Mouse (Mus musculus): ENCODE measurements at regions not wholly inside any gene's neighbourhood (a gene's known extent, or its start where the extent isn't known, plus 50 kb on each side); places are given as distances from the start of the nearest gene placed in this dataset.

DNA sequence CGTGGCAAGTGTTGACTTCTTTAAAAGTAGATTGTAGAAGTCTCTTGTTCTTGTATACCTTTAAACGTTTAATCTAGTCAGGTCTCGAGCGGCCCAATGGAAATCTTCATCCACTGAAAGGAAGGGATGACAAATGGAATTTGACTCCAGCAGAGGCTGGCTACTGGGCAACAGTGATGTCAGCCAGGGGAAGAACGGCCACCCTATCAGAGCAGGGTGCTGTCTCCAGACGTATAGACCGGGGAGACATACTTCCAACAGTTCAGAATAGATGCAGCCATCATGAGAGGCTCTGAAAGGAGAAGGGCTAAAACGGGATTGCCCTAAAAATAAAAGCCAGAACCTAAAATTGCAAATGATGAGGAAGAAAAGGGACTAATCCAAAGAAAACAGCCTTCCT is 108.0 kb downstream of the Bdh1 start:
- no peak overlapping the region for H3K27ac ChIP-seq (ENCODE audit: low read depth, low read length)
- WGBS, result 89% methylated on average over 8 of the region's 8 CpGs
- ATAC-seq (replicated peaks; ENCODE audit: low FRiP score) (no peak), DNase-seq (ENCODE audit: low spot score) (no peak)
- no peaks in the 10 kb centered on the region for H3K36me3 ChIP-seq (ENCODE audit: control insufficient read depth, insufficient read depth, low read length)
- peaks cover 5% of the 10 kb centered on the region for H3K4me1 ChIP-seq (replicated peaks; ENCODE audit: control insufficient read depth, insufficient read depth, low read length)
- no peak overlapping the region for H3K4me3 ChIP-seq (ENCODE audit: low read depth, low read length)
- H3K4me2 ChIP-seq (ENCODE audit: low read depth, low read length, severe bottlenecking), result no peak overlapping the region
- H3K27me3 ChIP-seq (ENCODE audit: control insufficient read depth, insufficient read depth, low read length), result no peaks in the 10 kb centered on the region
- no peak overlapping the region for H3K9ac ChIP-seq (ENCODE audit: low read length)
- no peaks in the 10 kb centered on the region for H3K9me3 ChIP-seq (ENCODE audit: control insufficient read depth, low read length)

DNA sequence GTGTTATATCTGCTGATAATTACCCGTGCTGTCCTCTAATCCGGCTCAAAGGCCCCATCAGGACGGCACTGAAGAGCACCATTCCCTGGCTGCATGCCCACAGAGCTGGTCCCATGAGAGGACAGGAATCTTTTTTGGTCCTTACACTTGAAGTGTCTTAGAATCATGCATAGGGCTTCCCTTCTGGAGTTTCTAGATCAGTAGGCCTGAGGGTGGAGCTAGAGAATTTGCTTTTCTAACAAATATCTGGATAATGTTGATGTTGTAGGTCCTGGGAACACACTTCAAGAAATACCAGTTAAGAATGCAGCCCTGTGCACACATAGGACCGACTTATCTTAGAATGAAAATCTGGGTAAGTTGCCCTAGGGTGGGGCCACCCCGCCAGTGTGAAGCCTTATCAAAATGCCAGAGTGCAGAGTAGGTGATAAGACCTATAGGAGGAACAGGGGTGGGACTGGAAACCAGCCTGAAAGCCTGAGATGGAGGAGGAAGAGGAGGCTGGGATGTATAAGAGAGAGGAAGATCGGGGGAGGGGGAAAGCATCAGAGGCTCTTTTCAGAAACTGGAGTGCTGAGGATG is 111.2 kb downstream of the Bdh1 start:
- H3K9me3 ChIP-seq (ENCODE audit: control insufficient read depth, low read length), result no peaks in the 10 kb centered on the region
- DNase-seq (ENCODE audit: low spot score) (no peak), ATAC-seq (replicated peaks; ENCODE audit: low FRiP score) (no peak)
- H3K9ac ChIP-seq (ENCODE audit: low read length), result no peak overlapping the region
- peaks cover 5% of the 10 kb centered on the region for H3K4me1 ChIP-seq (replicated peaks; ENCODE audit: control insufficient read depth, insufficient read depth, low read length)
- H3K4me2 ChIP-seq (ENCODE audit: low read depth, low read length, severe bottlenecking), result no peak overlapping the region
- no peak overlapping the region for H3K27ac ChIP-seq (ENCODE audit: low read depth, low read length)
- H3K4me3 ChIP-seq (ENCODE audit: low read depth, low read length), result no peak overlapping the region
- no peaks in the 10 kb centered on the region for H3K27me3 ChIP-seq (ENCODE audit: control insufficient read depth, insufficient read depth, low read length)
- 72% methylated on average over 6 of the region's 6 CpGs for WGBS
- H3K36me3 ChIP-seq (ENCODE audit: control insufficient read depth, insufficient read depth, low read length), result no peaks in the 10 kb centered on the region

DNA sequence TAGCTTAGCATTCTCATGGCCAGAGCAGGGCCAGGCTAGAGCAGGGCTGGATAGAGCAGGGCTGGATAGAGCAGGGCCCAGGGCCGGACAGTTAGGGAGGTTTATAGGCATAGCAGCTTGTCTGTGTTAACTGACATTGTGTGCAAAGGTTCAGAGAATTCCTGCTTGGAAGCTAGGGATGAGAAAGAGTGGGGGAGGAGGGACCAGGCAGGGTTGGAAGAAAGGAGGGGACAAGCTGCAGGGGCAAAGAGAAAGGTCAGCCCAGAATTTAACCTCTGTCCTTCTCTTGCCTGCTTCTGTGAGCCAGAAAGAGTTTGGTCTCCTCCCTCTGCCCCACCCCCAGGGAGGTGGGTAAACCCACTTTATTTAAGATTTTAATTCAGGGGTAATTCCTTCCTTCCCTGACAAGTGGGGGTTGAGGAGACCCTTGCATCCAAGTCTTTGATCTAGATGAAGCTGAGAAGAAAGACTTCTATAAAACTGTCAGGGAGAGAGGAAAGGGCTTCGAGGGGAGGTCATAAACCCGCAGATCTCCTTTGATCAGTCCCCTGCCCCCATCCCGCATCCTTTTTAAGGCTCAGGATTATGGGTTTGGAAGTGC is 112.9 kb downstream of the Bdh1 start:
- Histone ChIP-seq H3K9ac (ENCODE audit: low read length) (no peak overlapping the region), H3K36me3 (ENCODE audit: control insufficient read depth, insufficient read depth, low read length) (no peaks in the 10 kb centered on the region), H3K4me2 (ENCODE audit: low read depth, low read length, severe bottlenecking) (no peak overlapping the region), H3K9me3 (ENCODE audit: control insufficient read depth, low read length) (no peaks in the 10 kb centered on the region), H3K4me1 (replicated peaks; ENCODE audit: control insufficient read depth, insufficient read depth, low read length) (peaks cover 5% of the 10 kb centered on the region), H3K27ac (ENCODE audit: low read depth, low read length) (no peak overlapping the region), H3K4me3 (ENCODE audit: low read depth, low read length) (no peak overlapping the region), H3K27me3 (ENCODE audit: control insufficient read depth, insufficient read depth, low read length) (no peaks in the 10 kb centered on the region)
- WGBS, result 6% methylated on average over 4 of the region's 4 CpGs
- ATAC-seq (replicated peaks; ENCODE audit: low FRiP score) (peak; percentile 39; the same call in 1 of the 2 replicates), DNase-seq (ENCODE audit: low spot score) (peak; percentile 53)

DNA sequence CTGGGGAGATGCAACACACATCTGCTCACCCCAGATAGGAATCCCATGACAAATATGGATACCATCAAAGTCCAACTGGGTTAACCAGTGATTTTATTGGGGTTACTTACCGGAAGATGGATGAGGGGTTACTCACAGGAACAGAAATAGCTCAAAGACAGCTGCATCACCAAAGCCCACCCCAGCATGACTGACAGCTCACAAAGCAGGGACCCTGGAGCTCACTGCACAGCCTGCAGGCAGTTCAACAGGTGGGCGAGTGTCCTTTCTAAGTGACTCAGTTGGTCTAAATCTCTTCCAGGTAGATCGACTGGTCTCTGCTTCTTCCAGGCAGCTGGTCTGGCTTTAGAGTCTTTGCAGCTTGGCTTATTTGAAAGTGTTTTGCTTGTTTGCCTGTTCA is 114.2 kb downstream of the Bdh1 start:
- Histone ChIP-seq H3K9me3 (ENCODE audit: control insufficient read depth, low read length) (no peaks in the 10 kb centered on the region), H3K27ac (ENCODE audit: low read depth, low read length) (no peak overlapping the region), H3K36me3 (ENCODE audit: control insufficient read depth, insufficient read depth, low read length) (no peaks in the 10 kb centered on the region), H3K9ac (ENCODE audit: low read length) (no peak overlapping the region), H3K27me3 (ENCODE audit: control insufficient read depth, insufficient read depth, low read length) (no peaks in the 10 kb centered on the region), H3K4me2 (ENCODE audit: low read depth, low read length, severe bottlenecking) (no peak overlapping the region), H3K4me3 (ENCODE audit: low read depth, low read length) (no peak overlapping the region), H3K4me1 (replicated peaks; ENCODE audit: control insufficient read depth, insufficient read depth, low read length) (peaks cover 5% of the 10 kb centered on the region)
- no peak for DNase-seq (ENCODE audit: low spot score)
- ATAC-seq (replicated peaks; ENCODE audit: low FRiP score), result no peak
- 81% methylated on average over 3 of the region's 3 CpGs for WGBS

DNA sequence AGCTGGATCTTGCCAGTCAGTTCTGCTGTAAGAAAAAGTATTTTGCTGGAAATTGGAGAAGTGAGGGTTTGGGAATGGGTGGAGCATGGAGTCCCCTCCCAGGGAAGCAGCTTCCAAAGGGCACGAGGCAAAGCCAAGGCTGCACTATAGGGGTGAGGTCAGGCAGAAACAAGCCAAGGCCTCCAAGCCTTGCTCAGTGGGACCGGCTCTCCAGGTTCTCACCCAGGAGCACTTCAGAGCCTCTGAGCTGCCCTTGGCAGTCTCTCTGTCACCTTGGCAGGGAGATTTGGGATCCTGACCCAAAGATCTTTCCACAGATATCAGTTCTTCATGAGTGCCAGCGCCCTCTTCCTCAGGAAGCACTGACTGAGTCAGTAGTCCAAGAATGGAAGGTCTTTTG is 116.5 kb downstream of the Bdh1 start:
- H3K27me3 ChIP-seq (ENCODE audit: control insufficient read depth, insufficient read depth, low read length), result no peaks in the 10 kb centered on the region
- no peak overlapping the region for H3K4me2 ChIP-seq (ENCODE audit: low read depth, low read length, severe bottlenecking)
- no peak for DNase-seq (ENCODE audit: low spot score)
- H3K27ac ChIP-seq (ENCODE audit: low read depth, low read length), result no peak overlapping the region
- peaks cover 8% of the 10 kb centered on the region for H3K4me1 ChIP-seq (replicated peaks; ENCODE audit: control insufficient read depth, insufficient read depth, low read length)
- 79% methylated on average over 3 of the region's 3 CpGs for WGBS
- no peaks in the 10 kb centered on the region for H3K9me3 ChIP-seq (ENCODE audit: control insufficient read depth, low read length)
- no peak overlapping the region for H3K9ac ChIP-seq (ENCODE audit: low read length)
- no peaks in the 10 kb centered on the region for H3K36me3 ChIP-seq (ENCODE audit: control insufficient read depth, insufficient read depth, low read length)
- no peak overlapping the region for H3K4me3 ChIP-seq (ENCODE audit: low read depth, low read length)
- ATAC-seq (replicated peaks; ENCODE audit: low FRiP score), result no peak

DNA sequence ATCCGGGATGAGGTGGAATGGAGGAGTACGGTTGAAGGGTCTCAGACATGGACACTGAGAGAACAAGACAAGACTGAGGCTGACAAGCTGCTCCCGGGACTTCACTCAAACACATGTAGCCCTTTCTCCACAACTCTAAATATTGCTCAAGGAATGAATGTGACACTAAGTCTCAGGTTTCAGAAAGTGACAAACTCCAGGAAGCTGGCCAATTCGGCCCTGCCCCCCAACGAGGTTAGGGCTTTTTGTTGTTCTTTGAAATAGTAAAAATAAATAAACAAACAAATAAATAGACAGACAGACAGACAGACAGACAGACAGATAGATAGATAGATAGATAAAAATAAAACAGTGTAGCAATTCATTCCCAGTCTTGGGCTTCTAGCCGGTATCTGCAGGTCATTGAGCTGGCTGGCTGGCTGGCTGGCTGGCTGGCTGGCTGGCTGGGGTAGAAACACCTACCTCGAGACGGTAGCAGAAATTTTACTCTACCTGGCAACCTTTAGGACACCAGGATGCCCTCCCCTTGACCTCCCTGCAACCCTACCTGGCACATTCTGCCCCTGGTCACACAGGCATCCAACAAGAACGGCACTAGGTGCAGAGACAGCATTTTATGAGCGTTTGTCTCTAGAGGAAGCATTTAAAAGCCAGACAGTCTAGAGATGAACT is 119.6 kb upstream of the Dlg1 start:
- Histone ChIP-seq H3K9me3 (ENCODE audit: control insufficient read depth, low read length) (no peaks in the 10 kb centered on the region), H3K4me1 (replicated peaks; ENCODE audit: control insufficient read depth, insufficient read depth, low read length) (peaks cover 20% of the 10 kb centered on the region), H3K9ac (ENCODE audit: low read length) (no peak overlapping the region), H3K4me2 (ENCODE audit: low read depth, low read length, severe bottlenecking) (no peak overlapping the region), H3K36me3 (ENCODE audit: control insufficient read depth, insufficient read depth, low read length) (no peaks in the 10 kb centered on the region), H3K4me3 (ENCODE audit: low read depth, low read length) (no peak overlapping the region), H3K27ac (ENCODE audit: low read depth, low read length) (no peak overlapping the region), H3K27me3 (ENCODE audit: control insufficient read depth, insufficient read depth, low read length) (no peaks in the 10 kb centered on the region)
- DNase-seq (ENCODE audit: low spot score), result no peak
- ATAC-seq (replicated peaks; ENCODE audit: low FRiP score), result no peak
- WGBS, result 75% methylated on average over 10 of the region's 10 CpGs

DNA sequence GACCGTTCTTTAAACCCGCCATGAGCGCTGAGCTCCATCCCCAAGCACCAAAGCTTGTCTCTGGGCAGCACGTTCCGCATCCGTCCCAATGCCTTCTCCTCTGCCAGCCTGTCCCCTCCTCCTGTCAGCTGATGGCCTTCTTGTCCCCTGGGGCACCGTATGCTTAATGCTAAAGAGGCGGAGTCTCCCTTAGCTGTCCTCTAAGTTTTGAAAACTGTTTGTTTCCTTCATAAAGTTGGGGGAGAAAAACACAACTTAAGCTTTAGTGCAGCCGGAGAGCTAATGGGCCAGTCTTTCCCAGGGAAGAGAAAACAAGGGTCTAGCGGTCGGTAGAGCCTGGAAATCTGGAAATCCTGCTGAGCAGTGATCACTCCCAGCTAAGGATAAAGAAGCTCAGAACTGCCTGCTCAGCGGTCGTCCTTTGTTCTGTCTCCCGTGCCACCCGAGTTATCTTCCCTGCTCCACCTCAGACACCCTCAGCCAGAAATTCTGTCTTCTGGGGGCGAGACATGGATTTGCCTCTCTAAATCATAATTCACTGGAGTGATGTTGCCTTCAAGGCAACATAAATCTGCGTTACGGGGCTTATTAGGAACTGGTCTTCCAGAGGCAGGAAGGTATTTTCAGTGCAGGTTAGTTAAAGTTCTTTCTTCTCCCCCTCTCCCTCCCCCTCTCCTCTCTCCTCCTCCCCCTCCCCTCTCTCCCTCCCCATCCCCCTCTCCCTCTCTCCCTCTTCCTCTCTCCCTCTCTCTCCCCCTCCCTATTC is 117.0 kb upstream of the Dlg1 start:
- no peaks in the 10 kb centered on the region for H3K9me3 ChIP-seq (ENCODE audit: control insufficient read depth, low read length)
- H3K4me2 ChIP-seq (ENCODE audit: low read depth, low read length, severe bottlenecking), result peak overlapping the region; percentile 45
- H3K4me3 ChIP-seq (ENCODE audit: low read depth, low read length), result peak overlapping the region; percentile 19; the same call in 1 of the 2 replicates
- H3K4me1 ChIP-seq (replicated peaks; ENCODE audit: control insufficient read depth, insufficient read depth, low read length), result peaks cover 21% of the 10 kb centered on the region
- H3K36me3 ChIP-seq (ENCODE audit: control insufficient read depth, insufficient read depth, low read length), result no peaks in the 10 kb centered on the region
- H3K9ac ChIP-seq (ENCODE audit: low read length), result peak overlapping the region; percentile 61
- peak overlapping the region; percentile 93 for H3K27ac ChIP-seq (ENCODE audit: low read depth, low read length)
- DNase-seq (ENCODE audit: low spot score), result peak; percentile 72
- WGBS, result under 1% methylated on average over 18 of the region's 18 CpGs
- no peaks in the 10 kb centered on the region for H3K27me3 ChIP-seq (ENCODE audit: control insufficient read depth, insufficient read depth, low read length)
- peak; percentile 59 for ATAC-seq (replicated peaks; ENCODE audit: low FRiP score)

DNA sequence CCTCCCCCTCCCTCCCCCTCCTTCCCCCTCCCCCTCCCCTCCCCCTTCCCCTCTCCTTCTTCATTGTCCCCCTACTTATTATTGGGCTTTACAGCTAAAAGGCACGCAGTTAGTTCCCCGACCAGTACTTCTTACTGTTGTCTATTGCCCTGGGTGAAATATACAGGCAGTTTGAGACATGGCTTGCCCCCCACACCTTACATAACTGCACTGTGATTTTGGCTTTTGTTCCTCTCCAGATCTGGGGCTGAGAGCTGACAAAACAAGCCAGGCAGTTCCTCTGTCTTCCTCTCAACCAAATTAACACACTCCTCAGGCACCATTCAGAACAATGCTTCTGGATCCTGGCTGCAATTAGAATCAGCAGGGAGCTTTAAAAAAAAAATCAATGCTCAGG is 116.4 kb upstream of the Dlg1 start:
- H3K36me3 ChIP-seq (ENCODE audit: control insufficient read depth, insufficient read depth, low read length), result no peaks in the 10 kb centered on the region
- no peak overlapping the region for H3K4me3 ChIP-seq (ENCODE audit: low read depth, low read length)
- H3K9me3 ChIP-seq (ENCODE audit: control insufficient read depth, low read length), result no peaks in the 10 kb centered on the region
- 0 out of 2 replicates have a peak overlapping the region, but pooled peaks have one; percentile 26 for H3K4me2 ChIP-seq (ENCODE audit: low read depth, low read length, severe bottlenecking)
- peak overlapping the region; percentile 93 for H3K27ac ChIP-seq (ENCODE audit: low read depth, low read length)
- ATAC-seq (replicated peaks; ENCODE audit: low FRiP score), result peak; percentile 81
- peaks cover 23% of the 10 kb centered on the region for H3K4me1 ChIP-seq (replicated peaks; ENCODE audit: control insufficient read depth, insufficient read depth, low read length)
- 0% methylated on average over 2 of the region's 2 CpGs for WGBS
- DNase-seq (ENCODE audit: low spot score), result peak; percentile 77
- no peaks in the 10 kb centered on the region for H3K27me3 ChIP-seq (ENCODE audit: control insufficient read depth, insufficient read depth, low read length)
- H3K9ac ChIP-seq (ENCODE audit: low read length), result peak overlapping the region; percentile 31; the same call in 1 of the 2 replicates
